Mouse (Mus musculus) bone marrow, adult 2 months (tissue): ENCODE measurements around the gene Ago3.

Experiments
- CTCF ChIP-seq: fragments of 200-500 bp; IDR thresholded peaks from 2 replicates; pipeline ENCODE4 v1.5.1; 2011; ENCODE audit warnings: low read length, control low read depth; ENCODE audit not compliant: control insufficient read depth, insufficient read depth
- POLR2A ChIP-seq: fragments of 200-500 bp; IDR thresholded peaks from 2 replicates; pipeline ENCODE4 v1.6.1; 2011; ENCODE audit warnings: low read depth, mild to moderate bottlenecking, control low read depth, low read length, borderline replicate concordance; ENCODE audit not compliant: control insufficient read depth

- TF ChIP-seq CTCF (no peak), POLR2A (no peak)
Measured at GRCm38 (mm10) chr4:126306827-126307226, 122.5 kb downstream of the Ago3 start.
